Mouse (Mus musculus): ENCODE results near the gene Efna4.

Gene Efna4

DNA sequence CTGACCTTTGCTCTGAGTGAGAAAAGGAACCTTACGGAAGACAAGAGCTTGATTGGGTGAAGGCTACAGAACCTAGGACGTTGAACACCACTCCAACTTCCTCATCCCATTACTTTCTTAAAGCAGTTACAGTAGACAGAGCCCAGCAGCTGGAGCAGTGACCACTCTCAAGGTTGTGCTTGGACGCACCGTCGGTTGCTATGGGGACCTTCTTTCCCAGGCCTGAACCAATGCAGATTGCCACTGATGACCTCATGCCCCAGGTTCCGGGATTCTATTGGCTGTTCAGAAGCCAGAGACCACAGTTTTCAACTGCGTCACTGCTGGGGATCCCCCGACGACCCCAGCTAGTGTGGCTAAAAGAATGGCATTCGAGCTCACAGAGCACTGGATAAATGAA lies 6.9 kb downstream of the Efna4 start:
- DNase-seq (ENCODE audit: low spot score in 2 of 2): no peak

GRCm38 (mm10) chr3:89330346-89330745 lies 7.5 kb downstream of the Efna4 start:
- DNase-seq (ENCODE audit: low spot score in 2 of 2): no peak

DNA sequence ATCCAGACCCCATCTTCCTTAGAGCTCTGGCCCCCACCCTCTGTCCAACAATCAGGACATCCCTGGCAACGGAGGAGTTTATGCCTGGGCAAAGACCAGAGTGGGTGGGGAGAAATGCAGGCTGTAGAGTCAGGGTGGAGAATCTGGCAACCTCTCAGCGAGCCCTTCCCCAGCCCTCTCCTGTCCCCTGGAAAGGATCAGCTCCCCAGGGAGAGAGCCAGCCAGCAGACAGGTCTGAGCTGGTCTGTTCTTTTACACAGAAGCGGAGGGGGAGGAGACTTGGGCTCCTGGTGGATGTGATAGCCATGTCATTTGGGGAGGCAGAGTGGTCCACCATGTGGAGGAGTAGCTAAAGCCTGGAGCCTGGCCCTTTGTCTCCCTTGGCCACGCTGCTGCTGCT lies 9.2 kb downstream of the Efna4 start:
- DNase-seq (ENCODE audit: low spot score in 2 of 2): no peak

GRCm38 (mm10) chr3:89327371-89327870 lies 10.4 kb downstream of the Efna4 start:
- DNase-seq (ENCODE audit: low spot score in 2 of 2): no peak

DNA sequence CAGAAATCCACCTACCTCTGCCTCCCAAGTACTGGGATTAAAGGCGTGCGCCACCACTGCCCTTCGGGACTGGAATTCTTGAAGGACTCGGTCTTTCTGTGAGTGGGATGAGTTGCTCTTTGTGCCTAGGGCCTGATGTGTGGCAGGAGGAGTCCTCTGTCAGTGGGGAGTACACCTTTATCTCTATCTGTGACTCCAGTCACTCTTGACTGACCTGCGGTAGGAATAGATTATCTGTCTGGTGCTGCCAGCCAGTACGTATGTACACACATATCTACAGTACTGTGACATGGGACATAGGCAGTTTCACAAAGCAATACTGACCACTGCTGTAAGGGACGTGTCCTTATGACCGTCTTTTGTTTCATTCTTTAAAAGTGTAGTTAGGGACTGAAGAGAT lies 11.9 kb downstream of the Efna4 start:
- DNase-seq (ENCODE audit: low spot score in 2 of 2): no peak

DNA sequence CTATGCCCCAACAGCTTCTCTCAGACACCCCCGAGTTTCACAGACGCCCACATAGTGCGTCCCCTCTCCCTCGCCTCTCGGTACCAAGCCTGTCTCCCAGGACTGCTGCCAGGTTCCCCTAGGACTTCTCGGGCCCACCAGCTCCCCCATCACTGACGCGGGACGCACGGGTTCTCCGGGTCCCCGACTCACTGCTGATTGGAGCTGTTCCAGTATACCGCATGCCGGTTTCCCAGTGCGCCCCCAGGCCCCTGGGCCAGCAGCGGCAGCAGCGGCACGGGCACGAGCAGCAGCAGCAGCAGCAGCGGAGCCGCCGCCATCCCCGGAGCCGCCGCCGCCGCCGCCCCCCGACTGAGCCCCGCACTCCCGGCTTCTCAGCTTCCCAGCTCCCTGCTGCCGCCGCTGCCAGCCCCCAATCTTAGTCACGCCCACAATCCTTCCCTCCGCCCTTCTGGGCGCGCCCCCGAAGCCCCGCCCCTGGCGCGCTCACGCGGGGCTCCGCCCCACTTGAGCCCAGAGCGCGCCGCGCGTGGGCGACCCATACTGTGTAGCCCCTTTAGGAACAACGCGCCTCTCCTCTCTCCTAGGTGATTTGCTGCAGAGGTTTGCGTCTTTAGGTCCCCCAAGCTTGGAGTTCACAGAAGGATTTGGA lies 15.2 kb downstream of the Efna4 start, which contains the start of gene Efna3:
Gene Efna3, minus strand, starts transcription at position 452 of the 652 bp plus-strand sequence.
- peak; percentile 54 to 80 for DNase-seq (ENCODE audit: low spot score in 2 of 2)

DNA sequence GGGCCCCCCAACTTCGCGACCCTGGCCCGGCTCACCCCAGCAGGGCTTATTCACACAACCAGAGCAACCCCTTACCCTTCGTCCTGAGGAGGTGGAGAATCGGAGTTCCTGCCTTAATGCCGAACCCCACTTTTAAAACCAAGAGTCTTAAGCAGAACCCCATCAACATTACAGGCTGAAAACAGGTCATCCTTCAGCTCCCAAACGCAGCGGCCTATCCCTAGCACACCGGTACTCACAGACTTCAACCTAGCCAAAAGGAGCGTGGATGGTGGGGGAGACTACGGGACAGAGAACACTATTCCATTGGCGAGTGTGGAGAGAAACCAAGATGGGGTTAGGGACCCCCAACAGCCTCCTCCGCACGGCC lies 15.7 kb downstream of the Efna4 start:
- DNase-seq (ENCODE audit: low spot score in 2 of 2): no peak

- no peak for DNase-seq (ENCODE audit: low spot score in 2 of 2)
Measured at GRCm38 (mm10) chr3:89321183-89322130, 16.4 kb downstream of the Efna4 start.

DNA sequence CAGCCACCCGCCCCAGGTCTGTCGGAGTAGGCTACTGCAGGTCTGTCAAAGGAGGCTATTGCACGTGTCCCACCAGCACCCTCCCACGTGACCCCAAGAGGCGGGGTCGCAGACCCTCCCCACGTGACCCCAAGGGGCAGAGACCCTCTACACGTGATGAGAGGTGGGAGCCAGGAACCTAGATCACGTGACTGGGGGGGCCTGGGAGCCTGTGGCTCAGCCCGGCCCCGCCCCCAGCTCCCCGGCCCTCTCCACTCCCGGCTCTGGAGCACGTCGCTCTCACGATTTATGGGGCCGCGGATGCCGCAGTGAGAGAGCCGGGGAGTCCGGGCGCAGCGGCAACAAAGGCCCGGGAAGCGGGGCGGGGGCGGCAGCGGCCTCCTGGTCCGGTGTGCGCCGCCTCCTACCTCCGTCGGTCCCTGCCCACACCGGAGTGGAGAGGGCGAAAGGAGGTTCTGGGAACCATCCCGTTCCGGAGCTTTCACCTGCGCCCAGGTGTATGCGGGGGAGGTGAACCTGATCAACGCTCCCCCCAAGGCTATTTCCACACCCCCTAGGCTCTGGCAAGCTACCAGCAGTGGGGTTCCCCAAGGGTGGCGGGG lies 17.1 kb downstream of the Efna4 start:
- no peak for DNase-seq (ENCODE audit: low spot score in 2 of 2)

DNA sequence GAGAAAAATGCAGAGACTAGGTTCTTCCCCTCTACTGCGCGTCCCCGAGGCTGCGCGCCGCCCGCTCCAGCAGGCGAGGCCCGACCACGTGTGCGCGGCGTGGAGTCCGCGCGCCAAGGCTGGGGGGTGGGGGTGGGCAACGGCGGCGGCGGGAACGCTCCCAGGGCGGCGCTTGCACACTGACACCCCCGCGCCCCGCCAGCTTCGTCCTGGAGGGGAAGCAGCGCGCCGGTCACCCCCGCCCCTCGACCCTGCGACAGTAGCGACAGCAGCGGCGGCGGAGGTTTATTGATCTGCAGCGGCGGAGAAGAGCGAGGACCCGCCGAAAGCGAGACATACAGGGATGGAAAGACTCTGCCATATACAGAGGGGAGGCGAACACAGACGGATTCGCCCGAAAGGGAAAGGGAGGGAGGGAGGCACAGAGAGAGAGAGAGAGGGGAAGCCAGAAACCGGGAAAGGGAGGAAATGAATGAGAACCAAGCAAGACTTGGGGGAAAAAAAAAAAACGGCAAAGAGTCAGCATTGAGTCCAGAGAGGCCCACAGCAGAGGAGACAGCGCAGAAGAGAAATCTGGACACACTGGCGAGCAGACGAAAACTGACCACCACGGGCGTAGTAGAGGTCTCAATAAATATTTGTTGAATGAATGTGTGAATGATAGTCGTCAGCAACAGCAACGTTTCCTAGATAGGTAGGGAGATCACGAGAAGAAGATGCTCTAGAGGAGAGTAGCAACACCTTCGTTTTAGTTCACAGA lies 18.1 kb downstream of the Efna4 start:
- no peak for DNase-seq (ENCODE audit: low spot score in 2 of 2)

DNA sequence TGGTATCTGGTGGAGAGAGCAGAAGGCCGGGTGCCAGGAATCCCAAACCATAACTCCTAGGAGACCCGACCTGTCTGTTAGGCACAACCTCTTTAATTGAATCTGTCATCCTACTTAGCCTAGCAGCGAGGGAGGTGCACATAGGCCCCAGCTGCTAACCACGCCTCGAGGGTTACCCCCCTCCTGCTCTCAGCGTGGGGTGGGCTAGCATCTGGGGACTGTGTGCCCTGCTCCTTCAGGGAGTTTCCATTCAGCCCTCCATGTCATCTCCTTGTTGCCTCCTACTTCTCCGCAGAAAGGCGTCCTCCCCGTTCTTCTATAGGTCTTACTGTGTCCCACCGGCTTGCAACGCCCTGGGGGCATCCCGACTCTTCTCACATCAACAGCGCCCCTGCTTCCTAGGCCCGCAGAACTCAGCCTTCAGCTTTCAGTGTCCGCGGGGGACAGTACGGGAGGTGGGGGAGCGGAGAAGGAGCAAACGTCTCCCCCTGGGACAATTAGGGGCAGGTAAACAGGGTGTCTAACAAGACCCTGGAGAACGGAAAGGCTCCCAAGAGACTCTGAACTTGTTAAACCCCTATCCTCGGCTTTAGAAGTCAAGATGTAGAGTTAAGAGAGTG lies 18.7 kb downstream of the Efna4 start:
- DNase-seq (ENCODE audit: low spot score in 2 of 2): no peak

- DNase-seq (ENCODE audit: low spot score in 2 of 2): no peak
Measured at GRCm38 (mm10) chr3:89318316-89318715, 19.5 kb downstream of the Efna4 start.

GRCm38 (mm10) chr3:89317246-89317645 lies 20.6 kb downstream of the Efna4 start:
- no peak for DNase-seq (ENCODE audit: low spot score in 2 of 2)

- peak; percentile 68 to 70 for DNase-seq (ENCODE audit: low spot score in 2 of 2)
Measured at GRCm38 (mm10) chr3:89316833-89317232, 21.0 kb downstream of the Efna4 start.

- no peak for DNase-seq (ENCODE audit: low spot score in 2 of 2)
Measured at GRCm38 (mm10) chr3:89315930-89316831, 21.6 kb downstream of the Efna4 start.

DNA sequence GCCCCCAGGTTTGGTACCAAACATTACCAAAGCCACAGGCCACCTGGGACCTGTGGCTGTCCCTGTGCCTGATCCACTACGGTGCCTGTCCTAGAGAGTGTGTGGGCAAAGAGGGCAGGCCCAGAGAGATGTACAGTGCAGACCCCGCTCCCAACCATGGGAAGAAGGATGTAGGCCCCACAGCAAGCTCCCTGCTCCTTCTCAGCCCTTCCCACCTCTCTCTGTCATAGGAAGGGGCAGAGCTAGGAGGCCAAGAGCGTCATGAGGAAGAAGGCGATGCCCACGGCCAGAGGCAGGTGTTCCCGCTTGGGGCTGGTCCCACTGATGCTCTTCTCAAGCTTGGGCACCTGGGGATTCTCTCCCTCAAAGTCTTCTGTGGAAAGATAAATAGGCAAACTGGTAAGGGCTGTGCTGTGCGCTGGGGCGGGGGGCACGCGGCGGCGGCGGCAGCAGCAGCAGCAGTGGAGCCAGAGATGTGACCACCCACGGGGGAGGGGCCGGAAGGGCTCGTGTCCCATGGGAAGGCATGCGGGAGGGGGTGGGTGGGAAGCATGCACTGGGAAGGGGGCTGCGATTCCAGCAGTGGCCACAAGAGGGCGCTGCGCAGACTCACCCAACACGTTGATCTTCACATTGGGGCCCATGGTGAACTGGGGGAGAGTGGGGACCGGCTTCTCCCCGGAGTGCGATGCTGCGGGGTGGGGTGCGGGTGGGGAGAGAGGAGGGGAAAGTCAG lies 22.5 kb downstream of the Efna4 start:
- no peak for DNase-seq (ENCODE audit: low spot score in 2 of 2)

DNA sequence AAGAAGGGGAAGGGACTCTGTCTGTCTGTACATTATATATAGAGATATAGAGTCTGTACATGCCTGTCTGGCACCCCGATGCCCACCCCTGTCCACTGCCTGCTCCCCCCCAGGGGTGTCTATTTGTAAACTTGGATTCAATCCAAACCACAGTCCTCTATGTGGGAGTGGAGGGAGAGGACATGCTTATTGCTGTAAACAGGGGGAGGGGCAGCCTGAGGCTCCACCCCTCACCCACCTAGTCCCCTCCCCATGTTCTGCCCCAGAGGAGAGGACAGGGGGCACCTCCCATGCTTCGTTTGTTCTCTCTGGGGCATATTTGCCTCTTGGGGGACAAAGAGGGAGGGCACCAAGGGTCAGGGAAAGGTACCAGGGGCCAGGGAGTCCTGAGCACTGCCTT lies 23.0 kb downstream of the Efna4 start:
- DNase-seq (ENCODE audit: low spot score in 2 of 2): no peak

- DNase-seq (ENCODE audit: low spot score in 2 of 2): no peak
Measured at GRCm38 (mm10) chr3:89314340-89314739, 23.5 kb downstream of the Efna4 start.

GRCm38 (mm10) chr3:89308089-89308488 lies 29.7 kb downstream of the Efna4 start:
- DNase-seq (ENCODE audit: low spot score in 2 of 2): no peak
